Mouse (Mus musculus) frontal cortex, adult (tissue): ENCODE measurements around the gene Crocc2.
"Not testable (repeated sequence)": the region's sequence is repeated elsewhere in the genome, so short reads cannot be mapped to it uniquely, and the experiment has no call there.

Experiments
- ATAC-seq: cut with Nextera tagmentation; 2 replicates; pipeline ENCODE4 v1.9.2; 2017; ENCODE audit warnings: mild to moderate bottlenecking, moderate library complexity, mixed read lengths; ENCODE audit not compliant: low TSS enrichment

The Crocc2 gene

DNA sequence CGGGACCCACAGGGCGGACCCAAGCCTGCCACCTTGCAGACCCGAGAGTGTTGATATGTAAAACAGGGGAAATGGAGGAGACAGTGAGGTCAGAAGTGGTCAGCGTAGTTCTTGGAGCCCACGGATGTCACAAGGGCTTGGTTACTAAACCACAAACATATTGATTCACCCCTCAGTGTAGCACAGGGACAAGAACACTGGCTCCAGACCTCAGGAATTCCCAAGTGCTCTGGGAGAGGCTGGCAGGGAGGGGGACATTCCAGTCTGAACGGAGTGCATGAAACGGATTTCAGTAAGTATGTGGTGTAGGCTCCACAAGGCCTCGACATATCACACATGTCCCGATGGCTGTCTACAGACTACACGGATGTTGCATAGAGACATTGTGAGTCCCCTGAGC is 6.6 kb upstream of the Crocc2 start:
- ATAC-seq: no peak

DNA sequence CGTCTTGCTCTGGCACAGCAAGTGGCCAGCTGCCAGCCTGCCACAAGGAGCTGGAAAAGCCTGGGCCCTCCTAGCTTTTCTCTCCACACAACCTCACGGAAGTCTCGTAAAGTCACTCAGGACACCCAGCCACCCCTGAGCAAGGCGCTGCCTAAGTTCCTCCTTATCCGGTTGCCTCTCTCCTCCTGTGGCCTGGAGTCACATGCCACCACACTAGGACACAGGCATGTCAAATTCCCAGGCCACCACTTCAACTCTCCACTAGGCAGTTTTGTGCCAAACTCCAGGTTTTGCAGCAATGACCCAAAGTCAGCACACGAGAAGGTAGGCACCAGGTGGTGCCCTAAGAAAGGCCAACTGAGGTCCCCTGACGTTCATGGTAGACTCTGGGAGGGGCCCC is 5.9 kb upstream of the Crocc2 start:
- no peak for ATAC-seq

DNA sequence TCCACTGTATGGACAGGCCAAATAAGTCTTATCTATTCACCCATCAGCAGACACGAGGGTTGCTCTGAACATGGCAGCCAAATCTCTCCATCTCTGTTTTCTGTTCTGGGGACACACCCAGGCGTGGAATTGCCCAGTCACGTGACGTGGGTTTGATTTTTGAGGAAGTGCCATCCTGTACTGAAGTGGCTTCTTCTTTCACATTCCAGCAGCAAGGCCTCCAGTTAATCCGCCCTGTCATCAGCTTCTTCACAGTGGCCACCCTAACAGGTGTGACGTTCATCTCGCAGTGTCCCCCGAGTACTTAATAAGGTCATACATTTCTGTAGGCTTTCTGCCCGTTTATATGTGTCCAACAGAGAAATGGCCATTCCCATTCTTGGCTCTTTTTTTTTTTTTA is 3.1 kb upstream of the Crocc2 start:
- ATAC-seq: no peak

DNA sequence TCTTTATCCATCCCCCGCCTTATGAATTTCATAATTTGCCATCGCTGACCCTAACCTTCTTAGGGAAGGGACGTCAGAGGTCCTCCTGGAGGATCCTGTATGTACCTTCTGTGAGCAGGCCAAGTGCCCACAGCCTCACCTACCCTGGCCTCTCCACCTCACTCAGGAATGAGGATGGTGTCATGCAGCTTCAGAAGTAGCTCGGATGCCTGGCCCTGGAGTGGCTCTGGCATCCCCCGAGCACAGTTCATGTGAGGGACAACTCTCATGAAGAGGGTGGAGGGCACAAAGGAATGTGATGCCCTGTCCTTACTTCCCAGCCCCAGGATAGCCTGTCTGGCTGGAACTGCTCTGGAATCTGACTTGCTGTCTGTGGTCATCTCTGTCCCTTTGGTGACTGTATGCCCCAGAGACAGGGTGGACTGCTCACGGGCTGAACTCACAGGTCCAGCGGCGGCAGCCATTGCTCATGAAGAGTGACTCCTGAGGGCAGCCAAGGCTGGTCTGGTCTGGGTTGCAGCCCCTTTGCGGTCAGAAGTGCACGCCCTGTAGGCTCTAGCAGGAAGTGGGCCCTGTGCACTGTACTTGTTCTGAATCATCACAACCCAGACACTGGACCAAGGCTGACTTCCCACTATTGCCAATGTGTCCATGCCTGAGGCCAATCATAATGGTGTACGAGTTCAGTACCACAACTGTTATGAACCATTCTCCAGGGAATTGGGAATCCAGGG is 2.0 kb upstream of the Crocc2 start:
- ATAC-seq: no peak

DNA sequence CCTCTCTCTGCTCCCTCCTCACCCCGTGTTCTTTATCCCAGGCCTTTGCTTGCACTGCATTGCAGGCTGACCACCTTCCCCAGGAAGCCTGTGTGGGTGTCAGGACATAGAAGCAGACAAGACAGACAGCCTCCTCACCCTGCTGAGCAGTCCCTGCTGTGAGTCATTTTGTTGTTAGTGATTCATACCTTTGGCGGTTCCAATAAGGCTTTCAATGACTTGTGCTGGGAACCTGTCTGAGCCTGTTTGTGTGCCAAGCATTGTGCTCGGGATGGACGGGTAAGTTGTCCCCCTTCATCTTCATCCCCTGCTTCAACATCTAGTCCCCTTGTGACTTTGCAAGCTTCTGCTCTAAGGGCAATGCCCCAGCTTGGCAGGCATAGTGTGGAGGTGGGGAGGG is 5.1 kb downstream of the Crocc2 start:
- peak; percentile 64 for ATAC-seq

DNA sequence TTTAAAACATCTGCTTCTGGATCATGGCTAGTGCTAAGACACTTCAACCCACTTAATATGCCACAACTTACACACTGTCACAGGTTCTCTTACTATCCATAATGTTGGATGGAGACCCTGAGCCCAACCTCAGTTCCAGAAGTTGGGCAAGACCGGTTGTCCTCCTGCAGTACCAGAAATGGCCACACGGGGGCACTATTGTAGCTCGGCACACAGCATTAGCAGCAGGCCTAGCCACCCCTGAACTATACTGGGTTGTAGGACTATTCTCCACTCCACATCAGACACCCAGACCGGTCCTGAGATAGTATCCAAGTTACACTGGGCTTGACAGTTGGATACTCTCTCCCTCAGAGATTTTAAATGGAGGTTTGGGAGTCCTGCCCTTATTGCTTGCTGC is 5.9 kb downstream of the Crocc2 start:
- ATAC-seq: peak; percentile 72

DNA sequence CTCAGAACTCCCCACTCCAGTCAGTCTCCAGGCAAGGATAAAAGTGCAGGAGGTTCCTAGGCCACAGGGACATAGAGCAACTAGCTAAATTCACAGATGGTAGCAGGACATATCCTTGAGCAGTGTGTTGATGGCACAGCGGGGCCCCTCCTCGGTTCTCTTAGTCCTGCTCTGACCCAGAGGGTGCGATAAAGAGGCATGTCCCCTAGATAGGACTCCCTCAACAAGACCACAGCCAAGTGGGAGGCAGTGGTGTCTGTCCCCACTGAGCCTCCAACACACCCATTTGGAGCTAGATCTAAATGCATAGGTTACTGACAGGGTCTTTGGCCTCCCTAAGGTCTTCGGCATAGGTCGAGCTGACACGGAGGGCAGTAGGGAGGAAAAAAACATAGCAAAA is 7.3 kb downstream of the Crocc2 start:
- ATAC-seq: no peak

DNA sequence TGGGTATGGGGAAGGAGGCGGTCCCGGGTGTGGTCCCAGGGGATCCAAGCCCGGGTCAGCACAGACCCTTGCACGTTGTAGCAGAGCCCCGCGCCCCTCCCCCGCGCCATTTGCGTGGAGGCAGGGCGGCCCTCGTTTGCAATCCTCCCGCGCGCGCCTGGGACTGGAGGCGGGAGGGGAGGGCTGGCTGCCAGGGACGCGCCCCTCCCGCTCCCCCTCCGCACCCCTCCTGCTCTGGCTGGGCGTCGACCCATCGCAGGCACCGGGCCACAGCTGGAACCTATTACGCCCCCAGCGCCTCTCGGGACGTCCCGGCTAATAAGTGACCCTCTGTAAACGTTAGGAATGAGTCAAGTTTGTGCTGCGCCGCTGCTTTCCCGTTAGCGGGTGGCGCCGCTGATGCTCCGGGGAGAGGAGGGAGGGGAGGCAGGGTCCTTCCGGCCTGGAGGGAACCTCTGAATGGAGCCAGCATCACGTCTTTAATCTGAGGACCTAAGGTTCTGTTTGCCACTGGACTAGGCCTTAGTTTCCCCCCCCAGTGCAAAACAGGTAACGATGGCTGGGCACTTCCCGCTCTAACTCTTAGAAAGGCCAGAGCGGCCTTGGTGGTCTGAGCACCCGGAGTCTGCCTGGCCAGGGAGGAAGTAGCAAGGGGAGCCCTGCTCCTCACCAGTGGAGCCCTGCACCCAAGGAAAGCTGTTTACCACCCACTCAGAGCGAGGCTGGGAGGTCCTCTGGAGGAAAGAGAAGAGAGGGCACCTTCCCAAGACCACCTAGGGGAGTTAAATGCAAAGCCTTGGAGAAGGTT is 8.2 kb downstream of the Crocc2 start:
- ATAC-seq: peak; percentile 18; the same call in 1 of the 2 replicates

DNA sequence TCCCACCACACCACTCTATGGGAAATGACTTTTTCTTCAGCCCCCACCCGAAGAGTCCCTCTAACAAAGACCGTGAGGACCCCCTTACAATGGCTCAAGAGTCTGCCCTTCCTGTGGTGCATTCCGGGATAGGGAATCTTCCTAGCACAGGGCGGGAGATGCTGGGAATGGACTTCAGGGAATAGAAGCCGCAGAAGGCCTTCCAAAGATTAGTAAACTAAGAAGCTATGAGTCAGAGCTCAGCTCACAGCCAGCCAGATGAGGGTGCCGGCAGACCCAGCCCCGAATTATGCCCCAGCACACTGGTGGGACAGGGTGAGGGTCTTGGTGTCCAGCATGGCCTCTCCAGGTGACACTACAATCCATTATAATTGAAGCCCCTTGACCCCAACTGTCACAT is 13.8 kb downstream of the Crocc2 start:
- ATAC-seq: no peak

DNA sequence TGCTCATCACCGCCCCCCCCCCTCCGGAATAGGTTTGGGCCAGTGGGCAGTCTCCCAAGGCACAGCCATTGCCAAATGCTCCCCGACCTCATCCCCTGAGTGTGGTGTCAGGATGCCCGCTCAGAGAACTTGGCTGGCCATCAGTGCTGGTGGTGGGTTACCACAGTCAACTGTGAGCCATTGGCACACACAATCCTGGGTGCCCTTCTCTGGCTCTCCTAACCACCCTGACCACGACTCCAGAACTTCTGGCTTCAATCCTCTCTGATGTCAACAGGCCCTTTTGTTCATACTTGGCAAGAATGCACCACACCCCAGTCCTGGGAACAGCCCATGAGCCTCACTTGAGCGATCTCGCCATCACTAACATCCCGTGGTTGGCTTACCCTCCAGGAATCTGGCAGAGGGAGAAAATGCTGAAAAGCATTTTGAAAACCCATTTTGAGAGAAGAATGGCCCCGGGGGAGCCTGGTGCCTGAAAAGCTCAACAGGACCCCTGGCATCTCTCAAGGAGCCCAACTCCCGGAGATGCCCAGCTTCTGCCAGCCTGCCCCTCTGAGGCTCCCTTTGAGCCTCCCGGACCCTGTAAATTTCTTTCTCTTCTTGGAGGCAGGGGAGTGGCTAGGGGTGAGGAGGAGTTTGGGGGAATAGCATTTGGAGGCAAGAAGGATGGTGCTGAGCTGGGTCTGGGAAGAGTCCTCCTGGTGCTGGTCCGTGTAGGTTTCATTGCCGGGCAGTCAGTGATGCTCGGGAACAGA is 15.7 kb downstream of the Crocc2 start:
- ATAC-seq: peak; percentile 50; the same call in 1 of the 2 replicates

DNA sequence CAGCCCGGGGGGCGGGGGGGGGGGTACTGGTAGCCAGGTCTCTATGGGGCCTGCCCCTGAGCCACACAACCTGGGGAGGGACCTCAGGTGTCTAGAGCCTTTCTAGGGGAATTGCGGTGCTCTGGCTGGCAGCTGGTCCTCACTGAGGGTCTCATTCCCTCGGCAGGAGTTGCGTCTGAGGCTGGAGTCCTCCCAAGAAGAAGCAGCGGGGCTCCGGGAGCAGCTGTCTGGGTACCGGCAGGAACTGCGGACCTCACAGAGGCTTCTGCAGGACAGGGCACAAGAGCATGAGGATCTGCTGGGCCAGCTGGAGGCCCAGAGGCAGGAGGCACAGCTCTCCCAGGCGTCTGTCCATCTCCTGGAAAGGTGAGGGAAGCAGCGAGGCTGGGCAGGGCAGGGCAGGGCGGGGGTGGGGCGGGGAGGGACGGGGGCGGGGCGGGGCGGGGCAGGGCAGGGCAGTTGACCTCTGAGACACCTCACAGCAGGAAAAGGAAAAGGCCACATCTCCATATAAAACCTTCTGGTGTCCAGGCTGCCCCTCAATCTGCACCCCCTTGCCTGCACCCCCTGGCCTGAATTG is 22.3 kb downstream of the Crocc2 start:
- no peak for ATAC-seq

DNA sequence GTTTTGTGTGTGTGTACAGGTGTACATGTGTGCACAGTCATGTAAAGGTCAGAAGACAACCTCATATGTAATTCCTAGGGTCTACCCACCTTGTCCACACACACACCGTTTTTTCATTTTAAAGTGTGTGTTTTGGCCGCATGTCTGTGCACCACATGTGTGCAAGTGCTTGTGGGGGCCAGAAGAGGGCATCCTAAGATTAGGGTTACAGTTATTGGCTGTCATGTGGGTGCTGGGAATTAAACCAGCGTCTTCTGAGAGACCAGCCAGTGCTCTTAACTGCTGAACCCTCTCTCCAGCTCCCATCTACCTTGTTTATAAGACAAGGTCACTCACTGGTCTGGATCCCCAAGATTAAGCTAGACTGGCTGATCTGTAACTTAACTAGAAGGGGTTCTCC is 26.4 kb downstream of the Crocc2 start:
- no peak for ATAC-seq

DNA sequence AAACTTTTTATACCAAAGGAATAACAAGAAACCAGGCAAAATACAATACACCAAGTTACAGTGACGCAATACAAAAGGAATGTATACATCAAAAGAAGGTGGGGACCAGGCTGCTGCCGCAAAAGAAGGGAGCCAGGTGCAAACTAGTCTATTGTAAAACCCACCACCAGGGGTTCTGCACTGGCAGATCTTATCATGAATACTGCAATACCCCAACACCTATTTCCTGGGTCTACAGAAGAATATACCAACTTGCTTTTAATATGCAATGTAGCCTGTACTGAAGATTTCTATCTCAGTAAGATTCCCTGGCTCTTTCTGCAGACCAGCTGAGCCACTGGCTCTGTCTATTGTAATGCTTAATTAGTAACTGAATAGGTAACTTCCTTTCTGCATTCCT is 28.9 kb downstream of the Crocc2 start:
- not testable (repeated sequence) for ATAC-seq

DNA sequence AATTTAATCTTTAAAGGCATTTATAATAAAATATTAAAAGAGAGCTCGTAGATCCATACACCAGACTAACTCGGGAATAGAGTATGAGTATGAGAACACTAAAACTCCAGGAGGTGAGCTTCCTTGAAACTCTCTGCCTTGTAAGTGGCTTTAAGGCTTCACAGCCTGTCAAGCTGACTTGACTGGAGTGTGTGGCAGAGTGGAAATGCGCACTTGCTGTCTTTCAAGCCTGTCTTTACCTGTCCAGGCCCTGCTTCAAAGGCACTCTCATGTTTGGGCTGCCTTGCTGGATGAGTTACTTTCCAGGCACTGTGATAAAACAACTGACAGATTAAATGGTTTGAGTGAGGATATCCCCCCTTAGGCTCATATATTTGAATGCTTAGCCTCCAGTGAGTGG is 29.4 kb downstream of the Crocc2 start:
- ATAC-seq: no peak

DNA sequence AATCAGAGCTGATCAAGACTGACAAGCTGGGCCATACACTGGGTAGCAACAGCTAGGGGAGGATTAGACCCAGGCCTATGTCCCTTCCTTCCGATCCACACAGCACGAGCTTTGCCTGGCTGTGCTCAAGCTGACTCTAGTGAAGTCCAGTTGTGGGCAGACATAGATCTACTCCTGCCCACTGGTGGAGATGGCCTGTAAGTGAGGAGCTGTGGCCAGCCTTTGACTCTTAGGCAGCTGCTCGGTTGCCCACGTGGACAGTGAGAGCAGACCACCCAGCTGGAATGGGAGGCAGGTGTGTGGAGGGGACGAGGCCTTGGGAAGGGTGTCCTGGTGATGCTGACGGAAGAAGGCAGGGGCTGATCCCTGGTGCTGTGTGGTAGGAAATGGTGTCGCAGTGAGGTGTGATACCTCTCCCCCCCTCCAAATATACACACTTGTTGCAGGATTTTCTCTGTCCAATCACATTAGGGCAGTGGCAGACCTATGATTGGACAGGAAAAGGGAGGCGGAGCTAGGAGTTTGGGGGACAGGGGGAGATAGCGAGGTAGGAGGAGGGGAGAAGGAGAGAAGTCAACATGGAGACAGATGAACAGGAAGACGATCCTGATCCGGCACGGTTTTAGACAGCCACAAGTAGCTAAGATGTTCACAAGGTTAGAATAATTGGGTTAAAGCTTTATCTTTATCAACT is 37.9 kb downstream of the Crocc2 start:
- no peak for ATAC-seq

DNA sequence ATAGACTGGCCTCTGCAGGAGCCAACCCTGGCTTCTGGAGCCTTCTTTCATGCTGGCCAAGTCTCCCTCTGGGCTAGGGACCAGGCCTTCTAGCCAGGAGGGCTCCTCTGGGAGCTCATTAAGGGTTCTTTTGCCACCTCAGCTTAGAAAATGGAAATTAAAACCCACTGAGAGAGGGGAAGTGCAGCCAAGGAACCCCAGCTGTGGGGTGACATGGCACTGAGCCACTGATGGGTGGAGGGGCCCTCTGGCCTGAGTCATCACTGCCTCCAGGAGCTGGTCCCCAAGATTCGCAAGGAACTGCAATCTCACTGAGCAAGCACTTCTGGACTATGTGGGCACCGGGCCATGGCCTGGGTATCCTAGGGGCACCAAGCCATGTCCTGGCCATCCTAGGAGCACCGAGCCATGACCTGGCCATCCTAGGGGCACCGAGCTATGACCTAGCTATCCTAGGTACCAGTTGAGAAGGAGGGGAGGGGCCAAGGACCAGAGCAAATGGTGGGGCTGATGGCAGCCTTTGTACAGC is 39.1 kb downstream of the Crocc2 start:
- ATAC-seq: peak; percentile 50

DNA sequence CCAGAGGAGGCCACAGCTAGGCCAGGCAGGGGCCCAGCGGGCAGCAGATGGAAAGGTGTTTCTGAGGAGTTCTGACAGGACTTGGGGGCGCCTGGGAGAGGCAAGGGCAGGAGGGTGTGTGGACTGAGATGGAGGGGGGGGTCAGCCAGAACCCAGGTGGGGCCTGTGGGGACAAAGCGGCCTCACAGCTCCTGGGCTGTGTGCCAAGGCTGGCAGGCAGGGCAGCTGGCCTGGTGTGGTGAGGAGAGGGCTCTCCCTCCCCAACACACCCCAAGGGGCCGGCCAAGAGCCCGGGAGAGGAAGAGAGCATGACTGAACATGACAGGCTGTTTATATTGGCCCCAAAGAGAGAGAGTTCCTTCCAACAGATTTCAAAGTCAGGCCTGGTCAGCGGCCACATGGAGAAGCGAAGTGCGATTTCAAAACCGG is 41.7 kb downstream of the Crocc2 start:
- ATAC-seq: peak; percentile 45; the same call in 1 of the 2 replicates

DNA sequence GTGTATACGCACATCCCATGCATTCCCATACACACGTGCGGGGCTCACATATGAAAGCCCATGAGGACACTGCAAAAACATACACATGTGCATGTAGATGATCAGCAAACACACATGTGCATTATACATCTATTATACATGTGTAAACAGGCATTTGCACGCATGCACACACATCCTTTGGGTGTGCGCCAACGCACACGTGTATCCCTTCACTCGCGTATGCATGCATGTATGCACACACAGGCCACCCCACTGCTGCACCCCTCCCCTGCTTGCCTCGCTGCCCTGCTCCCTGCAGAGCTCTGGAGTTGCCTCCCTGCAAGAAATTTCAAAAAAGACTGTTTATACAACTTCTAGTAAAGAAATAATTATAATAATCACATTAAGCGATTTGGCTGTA is 42.5 kb downstream of the Crocc2 start:
- no peak for ATAC-seq

DNA sequence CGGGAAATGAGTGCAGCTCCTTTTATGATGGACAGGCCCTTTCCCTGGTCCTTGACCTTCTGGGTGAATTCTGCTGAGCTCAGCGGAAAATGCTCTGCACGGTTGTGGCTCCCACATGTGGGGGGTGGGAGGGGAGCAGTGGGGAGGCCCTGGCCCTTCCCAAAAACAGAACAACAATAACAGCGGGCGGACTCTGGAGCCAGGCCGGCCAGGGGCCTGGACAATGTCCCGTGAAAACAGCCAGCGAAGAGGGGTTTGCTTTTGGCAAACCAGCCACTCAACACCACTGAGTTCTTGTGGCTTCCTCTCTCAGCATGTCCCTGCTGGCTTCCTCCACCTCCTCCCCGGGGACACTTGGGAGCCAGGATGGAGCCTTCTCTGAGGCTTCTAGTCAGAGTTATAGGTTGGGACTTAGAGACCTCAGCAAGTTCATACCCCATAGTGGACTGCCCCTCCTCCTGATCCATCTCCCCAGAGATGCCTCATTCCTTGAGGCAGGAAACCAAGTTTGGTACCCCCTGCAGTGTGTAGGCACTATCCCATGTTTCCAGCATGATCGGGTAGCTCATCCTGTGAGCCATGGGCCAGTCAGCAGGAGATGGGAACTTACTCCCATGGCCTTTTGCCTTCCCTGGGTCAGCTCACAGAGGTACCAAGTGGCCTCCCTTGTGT is 43.2 kb downstream of the Crocc2 start:
- ATAC-seq: no peak

DNA sequence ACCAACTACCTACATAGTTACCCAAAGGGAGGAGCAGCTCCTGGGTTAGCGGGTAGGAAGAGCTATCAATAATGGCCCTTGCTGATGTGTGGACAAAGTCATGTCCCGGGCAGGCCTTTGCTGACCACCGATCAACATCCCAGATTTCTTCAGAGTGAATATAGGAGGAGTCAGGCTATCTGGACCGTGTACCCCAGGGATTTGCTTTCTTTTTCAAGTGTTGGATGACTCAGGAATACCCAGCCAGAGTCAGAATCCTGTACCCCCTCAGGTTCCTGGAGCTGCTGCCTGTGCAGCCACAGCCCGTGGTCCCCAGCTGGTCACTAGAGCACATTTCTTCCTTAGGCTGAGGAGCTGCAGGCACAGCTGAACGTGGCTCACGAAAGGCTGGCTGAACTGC is 43.9 kb downstream of the Crocc2 start:
- no peak for ATAC-seq

DNA sequence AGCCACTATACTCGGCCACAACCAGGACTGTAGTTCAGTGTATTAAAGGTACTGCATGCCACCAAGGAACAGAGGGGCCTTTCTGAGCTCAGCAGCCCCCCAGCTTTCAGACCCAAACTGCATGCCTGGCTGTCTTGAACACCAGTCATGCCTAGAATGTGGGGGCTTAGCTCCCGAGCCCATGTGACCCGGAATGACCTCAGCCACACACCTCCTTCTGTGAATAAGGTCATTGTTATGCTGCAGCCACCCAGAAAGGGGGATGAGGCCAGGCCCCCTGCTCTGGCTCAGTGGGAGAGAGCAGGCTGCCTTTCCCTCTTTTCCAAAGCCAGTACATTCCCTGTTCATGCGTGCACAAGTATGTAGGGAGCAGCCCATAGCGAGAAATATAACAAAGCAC is 46.1 kb downstream of the Crocc2 start:
- no peak for ATAC-seq
